15 mouse cellular contexts compared by ENCODE assay signal in genomic region chr6:56899601-56900000, GRCm38 (mm10). TPM values are rescaled to one million over a fixed set of nuclear protein-coding genes. Genes with fewer than 3 reads are reported as not detected.
DNase-seq lines count a peak whose midpoint lies in the region; ATAC-seq and TF ChIP-seq lines count a peak whose summit lies in the region.
"Had no signal": no experiment of that assay in that cellular context is flagged by ENCODE, and none has a peak within 500 bp of the region (broad histone marks: within the 10 kb centered on the region; RNA-seq: fewer than 3 reads in every experiment).

No protein-coding gene starts in this region.

- peaks cover 85% of the 10 kb centered on the region for H3K4me1 ChIP-seq in megakaryocyte, embryonic 14.5 days
- H3K4me1 ChIP-seq in heart, postnatal 0 days (ENCODE audit: control insufficient read depth, insufficient read depth) = peaks cover 11% of the 10 kb centered on the region
- H3K4me1 ChIP-seq in midbrain, embryonic 10.5 days = peaks cover 16% of the 10 kb centered on the region

- H3K4me2 ChIP-seq in heart, postnatal 0 days (ENCODE audit: low read depth, low read length) = peak overlapping the region; percentile 71
- H3K4me2 ChIP-seq: embryonic facial prominence, embryonic 15.5 days; forebrain, embryonic 15.5 days; limb, embryonic 12.5 days had no signal

- WGBS in heart, postnatal 0 days = 35% methylated on average over 3 of the region's 3 CpGs
- 92% methylated on average over 3 of the region's 3 CpGs for WGBS in midbrain, embryonic 10.5 days

- DNase-seq in gastrocnemius, postnatal 36 days = peak; percentile 25 to 32
- DNase-seq in heart, postnatal 0 days (ENCODE audit: low spot score) = peak; percentile 79
- DNase-seq in left cerebral cortex, postnatal 4 days = no peak
- no peak for DNase-seq in layer of hippocampus, adult 2 months (ENCODE audit: low spot score in 2 of 2)
- no peak for DNase-seq in midbrain, embryonic 10.5 days (ENCODE audit: low spot score)
- DNase-seq: adrenal gland, postnatal 10 days; kidney, postnatal 25 days; layer of hippocampus, postnatal 36 days; right cerebral cortex, postnatal 14 days had no signal

- intact Hi-C loops in gastrocnemius, postnatal 36 days (cut with DNase I) = no loop called here
- intact Hi-C loops in left cerebral cortex, postnatal 4 days (cut with DNase I) = no loop called here

- ATAC-seq in megakaryocyte, adult 5-6 weeks (ENCODE audit: poor library complexity, severe bottlenecking) = no peak
- peak; percentile 45 for ATAC-seq in heart, postnatal 0 days (ENCODE audit: insufficient read depth, low read depth)
- ATAC-seq: forebrain, embryonic 15.5 days had no signal

- peak overlapping the region; percentile 91 for H3K4me3 ChIP-seq in megakaryocyte, embryonic 14.5 days (replicated peaks)
- H3K4me3 ChIP-seq in heart, postnatal 0 days (ENCODE audit: low read depth, low read length) = peak overlapping the region; percentile 49
- H3K4me3 ChIP-seq in layer of hippocampus, adult 2 months = no peak overlapping the region
- no peak overlapping the region for H3K4me3 ChIP-seq in midbrain, embryonic 10.5 days
- H3K4me3 ChIP-seq: embryonic facial prominence, embryonic 15.5 days; forebrain, embryonic 15.5 days; limb, embryonic 12.5 days had no signal

- TF ChIP-seq EP300 in heart, postnatal 0 days (IDR thresholded peaks at IDR 0.05; ENCODE audit: low read depth) = 0 out of 2 replicates have a peak, but pooled peaks have one; percentile 31

- H3K9ac ChIP-seq in heart, postnatal 0 days (replicated peaks; ENCODE audit: low read depth, low read length) = peak overlapping the region; percentile 48; the same call in 1 of the 2 replicates
- H3K9ac ChIP-seq: embryonic facial prominence, embryonic 15.5 days; forebrain, embryonic 15.5 days; limb, embryonic 12.5 days had no signal

- H3K36me3 ChIP-seq in megakaryocyte, embryonic 14.5 days (replicated peaks; ENCODE audit: low read length) = peaks cover 63% of the 10 kb centered on the region
- 0 out of 2 replicates have a peak, but pooled peaks cover 6% of the 10 kb centered on the region for H3K36me3 ChIP-seq in heart, postnatal 0 days (replicated peaks; ENCODE audit: control insufficient read depth, insufficient read depth, low read length)
- no peaks in the 10 kb centered on the region for H3K36me3 ChIP-seq in midbrain, embryonic 10.5 days
- H3K36me3 ChIP-seq: embryonic facial prominence, embryonic 15.5 days; forebrain, embryonic 15.5 days; limb, embryonic 12.5 days had no signal

- TF ChIP-seq CTCF in heart, postnatal 0 days (IDR thresholded peaks at IDR 0.05; ENCODE audit: low read depth) = no peak
- TF ChIP-seq CTCF in layer of hippocampus, adult 2 months (conservative IDR thresholded peaks at IDR 0.05) = no peak

- no peaks in the 10 kb centered on the region for H3K9me3 ChIP-seq in megakaryocyte, embryonic 14.5 days
- H3K9me3 ChIP-seq in heart, postnatal 0 days (replicated peaks; ENCODE audit: control insufficient read depth, low read length) = no peaks in the 10 kb centered on the region
- H3K9me3 ChIP-seq in midbrain, embryonic 10.5 days (replicated peaks) = no peaks in the 10 kb centered on the region
- H3K9me3 ChIP-seq: embryonic facial prominence, embryonic 15.5 days; forebrain, embryonic 15.5 days; limb, embryonic 12.5 days had no signal

- H3K27me3 ChIP-seq in megakaryocyte, embryonic 14.5 days (replicated peaks) = no peaks in the 10 kb centered on the region
- no peaks in the 10 kb centered on the region for H3K27me3 ChIP-seq in heart, postnatal 0 days (ENCODE audit: control insufficient read depth, insufficient read depth, low read length)
- H3K27me3 ChIP-seq in midbrain, embryonic 10.5 days (ENCODE audit: low read depth, poor library complexity, severe bottlenecking) = no peaks in the 10 kb centered on the region
- H3K27me3 ChIP-seq: embryonic facial prominence, embryonic 15.5 days; forebrain, embryonic 15.5 days; limb, embryonic 12.5 days had no signal

- peak overlapping the region; percentile 72 for H3K27ac ChIP-seq in heart, postnatal 0 days (ENCODE audit: low read depth)
- H3K27ac ChIP-seq in layer of hippocampus, adult 2 months = no peak overlapping the region
- no peak overlapping the region for H3K27ac ChIP-seq in midbrain, embryonic 10.5 days (replicated peaks)
- H3K27ac ChIP-seq: embryonic facial prominence, embryonic 15.5 days; forebrain, embryonic 15.5 days; limb, embryonic 12.5 days had no signal

RNA-seq across cellular contexts. Expression of gene Nt5c3, which starts 24.1 kb away (rescaled TPM):
- polyA plus RNA-seq in megakaryocyte, embryonic 14.5 days (2012; ENCODE audit: insufficient read depth, low replicate concordance) = 96.8 and 108 TPM in 2 replicates
- 64.6 and 71.0 TPM in 2 replicates for total RNA-seq in megakaryocyte, adult 5-6 weeks (2015)
- total RNA-seq in megakaryocyte, adult 5-6 weeks (2017) = 36.6 TPM in 2 replicates
- 10 to 100 TPM; 54.5 to 56.3 TPM for total RNA-seq in gastrocnemius, postnatal 36 days (2021)
- total RNA-seq in heart, postnatal 0 days (2014; rRNA removed; ENCODE audit: low replicate concordance) = 65.3 and 74.0 TPM in 2 replicates
- 95.9 and 108 TPM in 2 replicates for polyA plus RNA-seq in heart, postnatal 0 days (2015; fragmentation: Nextera tagmentation; extraction: Ambion mirVana)
- 10 to 100 TPM; 75.5 to 86.2 TPM for total RNA-seq in left cerebral cortex, postnatal 4 days (2021)
- 10 to 100 TPM; 40.6 to 44.3 TPM for total RNA-seq in layer of hippocampus, adult 2 months (2021)
- 67.5 and 71.8 TPM in 2 replicates for polyA plus RNA-seq in midbrain, embryonic 10.5 days (2016; fragmentation: Nextera tagmentation; extraction: Ambion mirVana)

RNA-seq across cellular contexts. Expression of gene Vmn1r4, which starts 24.2 kb away (rescaled TPM):
- polyA plus RNA-seq in megakaryocyte, embryonic 14.5 days (2012; ENCODE audit: insufficient read depth, low replicate concordance) = not detected in 2 replicates
- total RNA-seq in megakaryocyte, adult 5-6 weeks (2015) = 0.47 TPM in 1 of 2 replicates, not detected in the other
- total RNA-seq in megakaryocyte, adult 5-6 weeks (2017) = 0.07 TPM in 1 of 2 replicates, not detected in the other
- under 1 TPM in 1 of 2 experiments, not detected in 1; 0.25 TPM for total RNA-seq in gastrocnemius, postnatal 36 days (2021)
- total RNA-seq in heart, postnatal 0 days (2014; rRNA removed; ENCODE audit: low replicate concordance) = not detected in 2 replicates
- polyA plus RNA-seq in heart, postnatal 0 days (2015; fragmentation: Nextera tagmentation; extraction: Ambion mirVana) = 0.07 and 0.19 TPM in 2 replicates
- under 1 TPM; 0.30 to 0.72 TPM for total RNA-seq in left cerebral cortex, postnatal 4 days (2021)
- under 1 TPM; 0.22 to 0.59 TPM for total RNA-seq in layer of hippocampus, adult 2 months (2021)
- 0.37 and 0.43 TPM in 2 replicates for polyA plus RNA-seq in midbrain, embryonic 10.5 days (2016; fragmentation: Nextera tagmentation; extraction: Ambion mirVana)
- polyA plus RNA-seq: stomach, embryonic 14.5 days had no signal

Comparison
In these comparisons a context has a peak if more than half of its experiments do, and no peak if none do; other contexts are left out.
1. H3K4me3 ChIP-seq: peak in megakaryocyte, embryonic 14.5 days (single experiment) and heart, postnatal 0 days (single experiment); none in layer of hippocampus, adult 2 months (single experiment) and midbrain, embryonic 10.5 days (single experiment).
2. DNase-seq: peak in gastrocnemius, postnatal 36 days (2 of 2) and heart, postnatal 0 days (single experiment); none in left cerebral cortex, postnatal 4 days (single experiment), layer of hippocampus, adult 2 months (0 of 2) and midbrain, embryonic 10.5 days (single experiment).